Mouse (Mus musculus): Measurements from ENCODE around the gene Ptprn2. TPM values are rescaled to one million over a fixed set of nuclear protein-coding genes. Genes with fewer than 3 reads are reported as not detected.

Ptprn2 gene
- total RNA-seq, 2 experiments from 2014 or later, result not detected

DNA sequence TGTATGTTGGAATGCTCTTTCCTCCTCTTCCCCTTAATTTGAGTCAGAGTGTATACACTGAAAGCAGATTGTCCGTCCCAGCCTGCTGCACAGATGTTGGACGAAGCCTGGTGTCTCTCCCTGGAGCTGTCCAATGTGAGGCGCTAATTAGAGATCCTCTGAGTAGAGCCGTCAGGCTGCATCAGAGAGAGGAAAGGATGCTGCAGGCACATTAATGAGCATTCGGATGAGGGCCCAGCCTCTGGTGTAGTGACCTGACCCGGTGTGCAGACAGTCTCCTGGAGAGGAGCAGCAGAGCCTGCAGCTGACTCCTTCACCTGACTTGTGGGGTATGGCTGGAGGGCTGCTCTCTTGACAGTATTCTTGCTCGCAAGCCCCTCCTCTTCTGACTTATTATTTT, 370.8 kb downstream of the Ptprn2 start:
- no peak for ATAC-seq (replicated peaks; ENCODE audit: poor library complexity, severe bottlenecking)

GRCm38 (mm10) chr12:116861360-116862017, 376.0 kb downstream of the Ptprn2 start:
- no peak for ATAC-seq (replicated peaks; ENCODE audit: poor library complexity, severe bottlenecking)

GRCm38 (mm10) chr12:116863291-116863899, 377.9 kb downstream of the Ptprn2 start:
- no peak for ATAC-seq (replicated peaks; ENCODE audit: poor library complexity, severe bottlenecking)

DNA sequence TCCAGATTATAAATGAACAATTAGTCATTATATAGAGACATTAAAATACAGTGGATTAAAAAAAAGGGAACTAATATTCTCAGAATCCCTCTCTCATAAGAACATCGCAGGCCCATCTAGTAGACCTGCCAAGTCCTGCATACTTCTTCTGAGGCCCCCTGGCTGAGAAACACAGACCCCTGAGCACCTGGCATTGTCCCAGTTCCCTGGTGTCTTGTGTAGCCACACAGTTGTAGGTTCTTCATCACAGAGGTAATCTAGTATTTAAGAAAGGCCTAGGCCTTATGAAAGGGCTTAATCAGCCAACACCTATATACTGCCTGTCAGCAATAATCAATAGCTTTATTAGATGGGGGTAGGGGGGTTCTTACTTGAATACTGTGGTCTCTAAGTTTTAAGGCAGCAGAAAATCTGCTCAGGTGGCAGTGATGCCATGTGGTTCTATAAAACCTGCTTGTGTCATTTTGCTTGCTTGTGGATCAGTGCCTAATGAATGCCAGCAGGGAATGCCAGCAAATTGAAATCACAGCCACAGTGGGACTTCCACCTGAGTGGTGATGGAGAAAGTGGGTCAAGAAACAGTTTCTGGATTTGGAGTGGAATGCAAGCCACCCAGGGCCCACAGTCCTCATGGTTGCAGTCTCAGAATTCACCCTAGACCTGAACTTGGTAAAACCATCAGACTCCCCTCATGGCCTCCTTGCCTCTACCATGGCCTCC, 388.5 kb downstream of the Ptprn2 start:
- ATAC-seq (replicated peaks; ENCODE audit: poor library complexity, severe bottlenecking), result no peak

DNA sequence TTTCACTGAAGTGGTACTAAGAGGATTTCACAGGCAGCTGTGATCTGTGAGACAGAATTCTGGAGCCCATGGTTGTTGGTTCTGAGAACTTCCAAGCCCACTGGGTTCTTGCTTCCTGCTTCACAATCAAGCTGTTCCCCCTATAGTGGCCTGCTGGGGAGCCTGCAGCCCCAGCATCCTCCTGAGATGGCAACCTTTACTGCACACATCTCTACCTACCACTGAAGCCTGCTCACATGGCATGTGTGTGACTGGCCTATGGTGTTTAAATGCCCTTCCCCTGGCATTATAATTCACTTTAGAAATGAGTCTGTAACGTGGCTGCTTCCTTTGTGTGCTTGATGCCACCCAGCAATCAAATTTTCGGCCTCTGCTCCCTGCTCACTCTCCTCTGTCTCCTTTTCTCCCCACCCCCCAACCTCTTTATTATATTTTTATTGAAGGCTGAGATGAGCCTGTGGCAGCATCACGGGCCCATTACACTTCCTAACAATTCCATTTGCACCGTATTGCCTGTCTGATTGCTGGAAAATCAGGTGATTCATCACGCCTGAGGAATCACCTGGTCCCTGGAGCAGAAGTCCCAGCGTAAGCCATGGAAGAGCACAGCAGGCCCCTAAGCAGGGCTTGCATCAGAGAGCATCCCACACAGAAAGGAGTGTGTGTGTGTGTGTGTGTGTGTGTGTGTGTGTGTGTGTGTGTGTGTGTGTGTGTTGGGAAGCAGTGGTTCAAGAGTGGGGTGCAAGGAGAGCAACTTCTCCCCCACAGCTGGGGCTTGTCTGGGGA, 402.2 kb downstream of the Ptprn2 start:
- no peak for ATAC-seq (replicated peaks; ENCODE audit: poor library complexity, severe bottlenecking)

- no peak for ATAC-seq (replicated peaks; ENCODE audit: poor library complexity, severe bottlenecking)
These were observed 403.3 kb downstream of the Ptprn2 start for GRCm38 (mm10) chr12:116888856-116889255.

DNA sequence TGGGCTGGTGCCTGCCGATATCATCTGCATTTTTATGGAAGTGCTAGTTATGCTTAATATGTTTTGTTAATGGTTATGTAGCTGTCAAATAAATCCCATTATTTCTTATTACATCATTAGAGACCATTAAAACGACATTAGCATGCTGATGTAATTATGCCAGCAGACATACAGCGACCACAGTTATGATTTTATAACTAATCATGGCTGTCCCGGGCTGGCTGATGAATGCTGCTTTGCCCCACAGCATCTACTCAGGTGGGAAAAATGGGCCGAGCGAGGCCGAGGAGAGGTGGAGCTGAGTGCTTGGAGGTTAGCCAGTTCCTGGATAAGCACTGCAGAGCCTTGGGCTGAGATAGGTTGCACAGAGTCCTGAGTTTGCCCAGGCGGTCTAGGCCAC, 407.1 kb downstream of the Ptprn2 start:
- no peak for ATAC-seq (replicated peaks; ENCODE audit: poor library complexity, severe bottlenecking)

DNA sequence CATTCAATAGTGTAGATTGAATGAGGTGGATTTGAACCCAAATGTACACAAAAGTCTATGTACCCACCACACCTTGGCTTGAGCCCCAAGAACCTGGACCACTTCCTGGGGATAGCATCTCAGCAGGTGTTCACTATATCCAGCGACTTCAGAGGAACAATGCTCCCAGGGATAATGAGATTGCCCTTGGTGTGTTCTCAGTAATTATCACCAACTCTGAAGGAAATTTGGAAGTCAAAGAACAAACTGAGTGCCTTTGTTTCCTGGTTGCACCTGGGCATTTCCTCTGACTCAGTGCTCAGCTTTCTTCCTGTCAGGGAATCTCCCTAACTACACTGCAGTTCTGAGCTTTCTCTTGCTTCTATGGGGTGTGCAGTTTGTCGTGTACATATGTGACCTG, 411.1 kb downstream of the Ptprn2 start:
- ATAC-seq (replicated peaks; ENCODE audit: poor library complexity, severe bottlenecking), result no peak

DNA sequence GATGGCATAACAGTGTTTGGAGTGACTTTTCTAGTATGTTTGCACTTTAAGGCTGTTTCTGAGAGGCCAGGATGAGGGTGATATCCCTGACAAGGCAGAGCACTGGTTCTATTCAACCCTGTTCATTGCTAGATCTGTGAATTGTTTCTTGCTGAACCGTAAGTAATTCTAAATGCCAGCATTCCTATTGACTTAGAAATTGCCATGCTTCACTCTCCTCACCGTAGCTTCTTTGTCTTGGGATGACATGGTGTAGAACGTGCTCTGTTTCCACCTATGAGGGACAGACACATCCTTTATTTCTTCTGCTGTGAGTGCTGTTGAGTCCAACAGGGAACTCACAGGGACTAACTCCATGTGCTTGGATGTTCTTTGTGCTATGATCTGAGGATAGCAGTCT, 416.3 kb downstream of the Ptprn2 start:
- no peak for ATAC-seq (replicated peaks; ENCODE audit: poor library complexity, severe bottlenecking)

DNA sequence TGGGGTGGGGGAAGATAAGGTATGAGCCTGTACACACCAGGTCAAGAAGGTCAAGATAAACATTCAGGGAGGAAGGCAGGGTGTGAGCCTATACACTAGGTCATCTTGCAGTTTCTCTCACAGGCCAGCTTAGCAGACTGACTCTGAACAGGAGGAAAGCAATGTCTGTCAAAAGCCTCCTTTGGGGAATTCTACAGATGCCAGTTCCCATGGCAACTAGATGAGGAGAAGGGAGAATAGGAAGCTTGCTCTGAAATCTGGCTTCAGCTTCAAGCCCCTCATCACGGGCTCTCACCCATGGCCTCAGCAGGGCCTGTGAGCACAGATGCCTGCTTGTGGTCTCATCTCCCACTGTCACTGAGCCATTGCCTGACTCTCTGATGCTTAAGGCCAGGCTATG, 421.9 kb downstream of the Ptprn2 start:
- ATAC-seq (replicated peaks; ENCODE audit: poor library complexity, severe bottlenecking), result no peak

GRCm38 (mm10) chr12:116908668-116909067, 423.1 kb downstream of the Ptprn2 start:
- ATAC-seq (replicated peaks; ENCODE audit: poor library complexity, severe bottlenecking), result no peak

- ATAC-seq (replicated peaks; ENCODE audit: poor library complexity, severe bottlenecking), result no peak
These were observed 431.3 kb downstream of the Ptprn2 start for GRCm38 (mm10) chr12:116916776-116917175.

DNA sequence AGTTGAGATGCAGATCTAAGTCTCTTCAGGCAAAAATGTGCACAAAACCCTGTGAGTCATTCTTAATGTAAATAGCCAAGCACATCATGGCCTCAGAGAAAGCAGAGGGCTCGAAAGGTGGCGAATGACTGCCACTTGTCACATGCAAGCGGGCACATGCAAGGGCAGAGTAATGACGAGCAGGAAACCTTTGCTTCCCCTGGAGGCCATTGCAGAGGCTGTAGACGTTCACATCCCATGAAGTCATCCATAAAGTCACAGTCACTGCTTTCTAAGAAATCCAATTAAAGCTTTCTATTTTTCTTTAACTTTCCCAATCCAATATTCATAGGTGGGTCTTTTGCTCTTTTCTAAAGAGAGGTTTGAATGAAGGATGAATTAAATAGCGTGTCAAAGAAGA, 433.7 kb downstream of the Ptprn2 start:
- ATAC-seq (replicated peaks; ENCODE audit: poor library complexity, severe bottlenecking), result no peak

DNA sequence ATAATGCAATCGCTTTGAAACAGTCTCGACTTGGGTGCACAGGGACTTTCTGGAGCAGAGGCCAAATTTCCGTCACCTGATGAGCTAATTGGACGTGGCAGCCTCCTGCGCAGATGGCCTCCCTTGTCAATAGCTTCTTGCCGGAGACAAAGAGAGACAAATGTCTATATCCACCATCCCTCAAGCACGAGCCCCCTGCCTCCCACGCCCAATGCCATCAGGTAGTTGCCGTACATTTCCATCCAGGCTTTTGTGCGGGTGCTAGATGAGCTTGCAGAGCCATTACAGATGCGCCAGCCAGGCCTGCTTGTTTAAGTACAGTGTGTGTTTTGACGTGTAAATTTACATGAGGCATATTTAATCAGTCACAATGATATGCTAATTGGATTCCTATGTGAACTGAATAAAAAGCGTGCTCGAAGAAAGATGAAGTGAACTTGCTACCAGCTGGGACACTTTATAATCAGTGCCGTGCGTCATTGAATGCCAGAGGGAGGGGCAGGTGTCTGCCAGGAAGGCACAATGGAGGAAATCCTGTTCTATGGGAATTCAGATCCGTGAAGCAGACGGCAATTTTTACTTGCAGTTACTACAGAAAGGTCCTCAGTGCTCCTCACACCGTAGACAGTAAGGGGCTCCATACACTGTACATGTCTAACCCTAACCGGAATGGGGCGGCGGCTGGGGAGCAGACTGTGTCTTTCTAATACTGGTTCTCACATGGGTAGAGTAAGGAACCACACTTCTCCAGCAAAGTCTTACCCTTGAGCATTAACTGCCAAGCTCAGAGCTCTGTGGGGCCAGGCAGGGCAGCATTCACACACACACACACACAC, 434.4 kb downstream of the Ptprn2 start:
- no peak for ATAC-seq (replicated peaks; ENCODE audit: poor library complexity, severe bottlenecking)

DNA sequence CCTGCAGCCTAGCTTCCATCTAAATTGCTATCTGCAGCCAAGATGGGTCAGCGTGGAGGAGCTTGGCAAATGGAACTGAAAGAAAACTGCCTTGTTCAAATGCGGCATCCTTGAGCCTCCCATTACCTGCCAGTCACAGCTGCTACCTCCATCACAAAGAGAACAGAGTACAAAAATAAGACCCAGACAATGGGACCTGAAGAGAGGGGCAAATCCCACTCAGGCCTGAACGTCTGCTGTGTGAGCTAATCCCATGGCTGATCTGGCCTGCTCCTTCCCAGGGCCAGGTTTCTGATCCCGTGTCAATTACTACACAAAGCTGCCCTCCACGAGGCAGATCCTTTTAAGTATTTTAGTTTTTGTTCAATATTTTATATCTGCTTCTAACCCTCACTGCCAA, 441.6 kb downstream of the Ptprn2 start:
- no peak for ATAC-seq (replicated peaks; ENCODE audit: poor library complexity, severe bottlenecking)

DNA sequence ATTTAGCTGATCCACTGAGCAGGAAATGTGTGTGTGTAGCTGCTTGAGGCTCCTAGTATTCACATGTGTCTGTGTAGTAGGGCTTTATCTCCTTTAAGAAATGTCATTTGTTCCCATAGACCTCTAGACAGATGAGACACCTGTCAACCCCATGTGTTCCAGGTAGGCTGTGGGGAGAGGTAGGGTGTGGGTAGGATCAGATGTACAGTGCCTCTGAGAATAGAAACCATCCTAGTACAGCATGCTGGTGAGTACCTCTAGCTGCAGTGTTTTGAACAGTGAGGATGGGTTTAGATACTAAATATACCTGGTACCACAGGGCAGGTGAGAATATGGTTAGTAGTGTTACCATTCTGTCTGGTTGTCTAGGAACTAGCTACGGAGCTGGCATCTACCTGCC, 442.0 kb downstream of the Ptprn2 start:
- ATAC-seq (replicated peaks; ENCODE audit: poor library complexity, severe bottlenecking), result no peak

- no peak for ATAC-seq (replicated peaks; ENCODE audit: poor library complexity, severe bottlenecking)
These were observed 452.8 kb downstream of the Ptprn2 start for GRCm38 (mm10) chr12:116938158-116938854.

- no peak for ATAC-seq (replicated peaks; ENCODE audit: poor library complexity, severe bottlenecking)
These were observed 458.4 kb downstream of the Ptprn2 start for GRCm38 (mm10) chr12:116943883-116944282.

DNA sequence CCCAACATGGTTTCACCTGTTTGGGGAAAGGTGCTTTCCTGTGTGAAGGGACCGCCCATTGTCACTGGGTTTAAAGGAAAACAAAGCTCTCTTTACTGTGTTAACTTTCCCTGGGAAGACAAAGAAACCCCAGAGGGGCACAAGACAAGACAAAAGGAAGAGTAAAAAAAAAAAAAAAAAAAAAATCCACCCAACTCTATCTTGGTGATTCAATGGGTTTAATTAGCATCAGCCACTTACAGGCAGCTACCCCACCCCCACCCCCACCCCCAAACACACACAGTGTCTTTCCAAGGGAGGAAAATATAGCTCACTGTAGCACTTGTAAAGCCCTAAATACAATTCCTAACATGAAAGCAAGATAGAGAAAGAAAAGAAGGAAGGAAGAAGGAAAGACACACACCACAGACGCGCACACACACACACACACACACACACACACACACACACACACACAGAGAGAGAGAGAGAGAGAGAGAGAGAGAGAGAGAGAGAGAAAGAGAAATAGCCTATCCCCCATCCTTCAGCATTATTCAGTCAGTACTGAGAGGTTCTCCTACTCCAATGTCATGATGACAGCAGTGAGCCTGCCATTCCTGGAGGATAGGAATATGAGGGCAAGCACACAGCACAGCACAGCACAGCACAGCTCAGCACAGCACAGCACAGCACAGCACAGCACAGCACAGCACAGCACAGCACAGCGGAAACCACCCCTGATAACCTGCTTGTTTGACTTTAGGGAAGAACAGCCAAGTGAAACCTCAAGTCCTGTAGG, 462.8 kb downstream of the Ptprn2 start:
- no peak for ATAC-seq (replicated peaks; ENCODE audit: poor library complexity, severe bottlenecking)
